Mouse (Mus musculus) stomach, adult 2 months (tissue): Measurements from ENCODE around the gene Raet1e. TPM values are rescaled to one million over a fixed set of nuclear protein-coding genes. Genes with fewer than 3 reads are reported as not detected.

Experiments used
- polyA plus RNA-seq: library from polyadenylated mRNA; depleted of rRNA; stranded (reverse); fragments of >200 nt; gene quantifications from 2 replicates; pipeline ENCODE4 v1.2.3, GENCODE M21; 2012; rRNA removed

Raet1e gene
- 0.25 and 0.40 TPM in 2 replicates for polyA plus RNA-seq

GRCm38 (mm10) chr10:22158310-22158999, at the start of gene Raet1e, which contains the start of gene H60b:
Gene Raet1e, plus strand, starts transcription at chr10:22158569.
Gene H60b, plus strand, starts transcription at chr10:22158586.

GRCm38 (mm10) chr10:22149073-22149690, 9.2 kb upstream of the Raet1e start, which contains the start of gene E030030I06Rik:
Gene E030030I06Rik, minus strand, starts transcription at chr10:22149270.

GRCm38 (mm10) chr10:22360252-22360651, 201.9 kb downstream of the Raet1e start, which contains the start of gene Raet1d:
Gene Raet1d, plus strand, starts transcription at chr10:22360552.

Other genes starting within 250 kb of the Raet1e start
- not detected in 2 replicates for gene 4930444G20Rik, start 90.5 kb upstream of the Raet1e start, polyA plus RNA-seq
- gene E030030I06Rik, start 9.3 kb upstream of the Raet1e start, polyA plus RNA-seq, result 1.8 and 6.7 TPM in 2 replicates
- gene H60b, start within 50 bp of the Raet1e start, polyA plus RNA-seq, result 0.13 and 0.29 TPM in 2 replicates
- not detected in 2 replicates for gene Raet1d, start 202.0 kb downstream of the Raet1e start, polyA plus RNA-seq